Mouse (Mus musculus): ENCODE data around the gene Polr2b. TPM values are rescaled to one million over a fixed set of nuclear protein-coding genes. Genes with fewer than 3 reads are reported as not detected.

Polr2b gene
- polyA plus RNA-seq, 1 experiment from 2014 or later: 46.0 TPM

GRCm38 (mm10) chr5:77307821-77308553 lies 2.0 kb upstream of the Polr2b start:
- 44% methylated on average over 5 of the region's 5 CpGs for WGBS (ENCODE audit: insufficient replicate concordance)
- Histone ChIP-seq H3K9ac (peak overlapping the region; percentile 83), H3K9me3 (replicated peaks) (no peaks in the 10 kb centered on the region), H3K4me1 (peaks cover 39% of the 10 kb centered on the region), H3K36me3 (peaks cover 50% of the 10 kb centered on the region), H3K27ac (peak overlapping the region; percentile 70), H3K27me3 (replicated peaks) (no peaks in the 10 kb centered on the region), H3K4me3 (peak overlapping the region; percentile 85), H3K4me2 (peak overlapping the region; percentile 95)
- ATAC-seq: peak; percentile 36; the same call in 1 of the 2 replicates

- under 1% methylated on average over 76 of the region's 76 CpGs for WGBS (ENCODE audit: insufficient replicate concordance)
These were observed 668 bp upstream of the Polr2b start for GRCm38 (mm10) chr5:77309051-77309906.

GRCm38 (mm10) chr5:77314206-77314605 lies 4.3 kb downstream of the Polr2b start:
- Histone ChIP-seq H3K27me3 (replicated peaks) (no peaks in the 10 kb centered on the region), H3K9me3 (replicated peaks) (no peaks in the 10 kb centered on the region), H3K27ac (no peak overlapping the region), H3K9ac (no peak overlapping the region), H3K4me3 (no peak overlapping the region), H3K36me3 (peaks cover 67% of the 10 kb centered on the region), H3K4me2 (no peak overlapping the region), H3K4me1 (peaks cover 16% of the 10 kb centered on the region)
- no peak for ATAC-seq
- 91% methylated on average over 4 of the region's 4 CpGs for WGBS (ENCODE audit: insufficient replicate concordance)

More at GRCm38 (mm10) chr5:77309051-77309906, 668 bp upstream of the Polr2b start:
- Histone ChIP-seq H3K4me3 (peak overlapping the region; percentile 85), H3K9me3 (replicated peaks) (no peaks in the 10 kb centered on the region), H3K4me2 (peak overlapping the region; percentile 95), H3K36me3 (peaks cover 52% of the 10 kb centered on the region), H3K9ac (peak overlapping the region; percentile 83), H3K4me1 (peaks cover 39% of the 10 kb centered on the region), H3K27ac (peak overlapping the region; percentile 90), H3K27me3 (replicated peaks) (no peaks in the 10 kb centered on the region)
- ATAC-seq: peak; percentile 17

GRCm38 (mm10) chr5:77314986-77315385 lies 5.0 kb downstream of the Polr2b start:
- no peak overlapping the region for H3K4me3 ChIP-seq
- H3K9ac ChIP-seq: no peak overlapping the region
- peaks cover 16% of the 10 kb centered on the region for H3K4me1 ChIP-seq
- H3K4me2 ChIP-seq: no peak overlapping the region
- ATAC-seq: no peak
- no peaks in the 10 kb centered on the region for H3K9me3 ChIP-seq (replicated peaks)
- H3K27me3 ChIP-seq (replicated peaks): no peaks in the 10 kb centered on the region
- peaks cover 74% of the 10 kb centered on the region for H3K36me3 ChIP-seq
- 81% methylated on average over 6 of the region's 6 CpGs for WGBS (ENCODE audit: insufficient replicate concordance)
- no peak overlapping the region for H3K27ac ChIP-seq

GRCm38 (mm10) chr5:77324936-77325335 lies 15.0 kb downstream of the Polr2b start:
- Histone ChIP-seq H3K9me3 (replicated peaks) (no peaks in the 10 kb centered on the region), H3K4me3 (no peak overlapping the region), H3K27ac (no peak overlapping the region), H3K4me2 (no peak overlapping the region), H3K4me1 (no peaks in the 10 kb centered on the region), H3K27me3 (replicated peaks) (no peaks in the 10 kb centered on the region), H3K9ac (no peak overlapping the region), H3K36me3 (peaks cover 98% of the 10 kb centered on the region)
- no peak for ATAC-seq
- WGBS (ENCODE audit: insufficient replicate concordance): 80% methylated on average over 1 of the region's 1 CpGs

GRCm38 (mm10) chr5:77330154-77330553 lies 20.2 kb downstream of the Polr2b start:
- no peak for ATAC-seq
- WGBS (ENCODE audit: insufficient replicate concordance): 73% methylated on average over 5 of the region's 5 CpGs
- Histone ChIP-seq H3K27me3 (replicated peaks) (no peaks in the 10 kb centered on the region), H3K27ac (no peak overlapping the region), H3K9me3 (replicated peaks) (no peaks in the 10 kb centered on the region), H3K9ac (no peak overlapping the region), H3K4me2 (no peak overlapping the region), H3K4me3 (no peak overlapping the region), H3K36me3 (peaks cover 92% of the 10 kb centered on the region), H3K4me1 (no peaks in the 10 kb centered on the region)

- H3K27ac ChIP-seq: no peak overlapping the region
- no peaks in the 10 kb centered on the region for H3K9me3 ChIP-seq (replicated peaks)
- H3K27me3 ChIP-seq (replicated peaks): no peaks in the 10 kb centered on the region
- H3K9ac ChIP-seq: no peak overlapping the region
- H3K4me3 ChIP-seq: no peak overlapping the region
- H3K36me3 ChIP-seq: peaks cover 100% of the 10 kb centered on the region
- no peak overlapping the region for H3K4me2 ChIP-seq
- ATAC-seq: no peak
- 79% methylated on average over 4 of the region's 4 CpGs for WGBS (ENCODE audit: insufficient replicate concordance)
- no peaks in the 10 kb centered on the region for H3K4me1 ChIP-seq
These were observed 30.1 kb downstream of the Polr2b start for GRCm38 (mm10) chr5:77340033-77340432.

- WGBS (ENCODE audit: insufficient replicate concordance): 90% methylated on average over 8 of the region's 8 CpGs
- H3K4me1 ChIP-seq: no peaks in the 10 kb centered on the region
- no peak overlapping the region for H3K9ac ChIP-seq
- H3K9me3 ChIP-seq (replicated peaks): no peaks in the 10 kb centered on the region
- peaks cover 72% of the 10 kb centered on the region for H3K36me3 ChIP-seq
- no peak overlapping the region for H3K27ac ChIP-seq
- no peak overlapping the region for H3K4me3 ChIP-seq
- ATAC-seq: no peak
- 0 out of 2 replicates have a peak, but pooled peaks cover 3% of the 10 kb centered on the region for H3K27me3 ChIP-seq (replicated peaks)
- no peak overlapping the region for H3K4me2 ChIP-seq
These were observed 39.0 kb downstream of the Polr2b start for GRCm38 (mm10) chr5:77348901-77349300.

GRCm38 (mm10) chr5:77349971-77350658 lies 40.2 kb downstream of the Polr2b start:
- WGBS (ENCODE audit: insufficient replicate concordance): 84% methylated on average over 15 of the region's 15 CpGs
- Histone ChIP-seq H3K36me3 (peaks cover 60% of the 10 kb centered on the region), H3K27me3 (replicated peaks) (0 out of 2 replicates have a peak, but pooled peaks cover 4% of the 10 kb centered on the region), H3K27ac (no peak overlapping the region), H3K9me3 (replicated peaks) (no peaks in the 10 kb centered on the region), H3K4me2 (no peak overlapping the region), H3K4me3 (no peak overlapping the region), H3K4me1 (peaks cover 9% of the 10 kb centered on the region; the same call in 1 of the 2 replicates), H3K9ac (no peak overlapping the region)
- no peak; the same call in 1 of the 2 replicates for ATAC-seq

- Histone ChIP-seq H3K4me2 (no peak overlapping the region), H3K27me3 (replicated peaks) (0 out of 2 replicates have a peak, but pooled peaks cover 4% of the 10 kb centered on the region), H3K9me3 (replicated peaks) (no peaks in the 10 kb centered on the region), H3K27ac (no peak overlapping the region), H3K9ac (no peak overlapping the region), H3K4me1 (peaks cover 9% of the 10 kb centered on the region; the same call in 1 of the 2 replicates), H3K4me3 (no peak overlapping the region), H3K36me3 (peaks cover 45% of the 10 kb centered on the region)
- WGBS (ENCODE audit: insufficient replicate concordance): 79% methylated on average over 9 of the region's 9 CpGs
- ATAC-seq: no peak
These were observed 41.7 kb downstream of the Polr2b start for GRCm38 (mm10) chr5:77351691-77352090.

- Histone ChIP-seq H3K27me3 (replicated peaks) (0 out of 2 replicates have a peak, but pooled peaks cover 4% of the 10 kb centered on the region), H3K36me3 (peaks cover 18% of the 10 kb centered on the region), H3K4me2 (peak overlapping the region; percentile 58), H3K4me3 (peak overlapping the region; percentile 29; the same call in 1 of the 2 replicates), H3K27ac (no peak overlapping the region), H3K4me1 (peaks cover 26% of the 10 kb centered on the region), H3K9me3 (replicated peaks) (no peaks in the 10 kb centered on the region), H3K9ac (no peak overlapping the region)
- 3% methylated on average over 16 of the region's 16 CpGs for WGBS (ENCODE audit: insufficient replicate concordance)
- ATAC-seq: peak; percentile 38; the same call in 1 of the 2 replicates
These were observed 44.4 kb downstream of the Polr2b start for GRCm38 (mm10) chr5:77354361-77354787.
